Mouse (Mus musculus) neutrophil, adult 5-6 weeks (primary cell): Measurements from ENCODE around the gene Tfam. TPM values are rescaled to one million over a fixed set of nuclear protein-coding genes. Genes with fewer than 3 reads are reported as not detected.

ENCODE experiments used
- ATAC-seq: fragments of 151-379, 151-347 bp; 2 replicates; pipeline ENCODE4 v1.8.0; 2017; ENCODE audit warnings: mild to moderate bottlenecking, moderate TSS enrichment; ENCODE audit not compliant: insufficient number of reproducible peaks, poor library complexity, low FRiP score, severe bottlenecking; ENCODE audit errors: extremely low read depth
- total RNA-seq: library from RNA; stranded (forward); fragments of 200-1000 nt; gene quantifications from 2 replicates; pipeline ENCODE4 v1.2.3, GENCODE M21; 2017

The Tfam gene
- total RNA-seq, 1 experiment from 2014 or later = 91.0 TPM

DNA sequence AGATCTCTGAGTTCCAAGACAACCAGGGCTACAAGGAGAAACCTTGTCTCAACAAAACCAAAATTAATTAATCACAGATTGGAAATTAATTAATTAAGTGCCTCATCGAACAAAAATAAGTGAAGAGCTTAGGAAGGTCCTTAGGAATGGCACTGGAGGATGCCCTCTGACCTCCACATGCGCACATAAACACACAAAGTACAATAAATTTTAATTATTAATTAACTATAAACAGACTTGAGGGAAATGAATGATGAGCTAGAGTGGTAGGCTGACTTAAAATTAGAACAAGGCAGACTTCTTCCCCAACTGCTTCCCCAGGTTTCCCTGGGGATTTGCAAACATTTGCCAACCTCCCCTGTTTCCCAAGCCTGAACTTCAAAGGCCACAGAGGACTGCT, 57.0 kb downstream of the Tfam start:
- ATAC-seq = no peak

DNA sequence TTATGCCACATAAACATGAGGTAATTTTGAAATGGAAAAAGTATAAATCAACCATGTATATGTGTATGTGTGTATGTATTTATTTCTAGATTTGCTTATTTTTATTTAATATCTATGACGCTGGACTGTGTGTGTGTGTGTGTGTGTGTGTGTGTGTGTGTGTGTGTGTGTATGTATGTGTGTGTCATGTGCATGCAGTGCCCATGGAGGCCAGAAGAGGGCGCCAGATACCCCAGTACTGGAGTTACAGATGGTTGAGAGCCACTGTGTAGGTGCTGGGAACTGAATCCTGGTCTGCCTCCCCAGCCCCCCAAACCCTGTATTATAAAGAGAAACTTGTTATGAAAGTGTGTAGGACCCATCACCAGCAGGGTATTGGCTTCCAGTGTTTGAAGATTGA, 58.0 kb downstream of the Tfam start:
- ATAC-seq = no peak

DNA sequence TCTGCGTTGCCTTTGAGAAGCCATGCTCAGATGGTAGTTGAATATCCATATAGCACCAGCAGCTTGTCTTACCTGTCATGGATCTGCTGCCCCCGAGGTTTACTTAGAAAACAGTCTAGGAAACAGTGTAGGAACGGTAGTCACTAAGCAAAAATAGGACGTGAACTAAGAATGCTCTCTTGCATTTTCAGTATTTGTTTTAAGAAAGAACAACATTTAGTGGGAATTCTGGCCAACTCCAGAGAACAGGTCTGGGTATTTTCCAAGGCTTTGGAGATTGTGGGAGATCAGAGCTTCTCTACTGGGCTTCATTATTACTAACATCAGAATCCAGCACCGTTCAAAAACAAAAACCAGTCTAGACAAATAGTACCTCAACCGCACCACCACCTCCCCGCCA, 60.9 kb downstream of the Tfam start:
- ATAC-seq = no peak

DNA sequence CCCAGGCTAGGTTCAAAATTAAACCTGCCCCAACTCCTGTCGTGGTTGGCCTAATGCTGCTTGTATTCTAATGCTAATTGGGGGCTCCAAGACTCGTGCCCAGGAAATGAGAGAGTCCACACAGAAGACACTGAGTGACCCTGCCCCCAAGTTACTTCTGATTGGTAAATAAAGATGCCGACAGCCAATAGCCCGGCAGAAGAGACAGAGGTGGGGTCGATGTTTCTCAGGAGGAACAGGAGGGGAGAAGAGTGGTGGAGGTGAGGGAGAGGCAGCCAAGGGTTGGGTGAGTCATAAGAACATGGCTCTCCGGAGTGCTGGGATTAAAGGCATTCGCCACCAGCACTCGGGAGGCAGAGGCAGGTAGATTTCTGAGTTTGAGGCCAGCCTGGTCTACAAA, 61.7 kb downstream of the Tfam start:
- ATAC-seq = no peak

Other genes starting within 250 kb of the Tfam start
- gene Bicc1, start 78.6 kb downstream of the Tfam start, total RNA-seq = not detected in 2 replicates
- 60.8 and 66.4 TPM in 2 replicates for gene Ube2d1, start 47.0 kb upstream of the Tfam start, total RNA-seq
- gene Cisd1, start 106.7 kb upstream of the Tfam start, total RNA-seq = 3.3 and 4.7 TPM in 2 replicates
- gene Ipmk, start 109.5 kb upstream of the Tfam start, total RNA-seq = 39.9 and 41.0 TPM in 2 replicates